Mouse (Mus musculus) midbrain, embryonic 12.5 days (tissue): ENCODE data around the gene Aff4. TPM values are rescaled to one million over a fixed set of nuclear protein-coding genes. Genes with fewer than 3 reads are reported as not detected.

Experiments used
- ATAC-seq: fragments of 200-750 bp; cut with Nextera tagmentation; 2 replicates; pipeline ENCODE4 v1.8.0; 2017; ENCODE audit warnings: low read depth, moderate TSS enrichment, moderate library complexity; ENCODE audit not compliant: low FRiP score
- H3K27ac ChIP-seq: fragments of 300-500 bp; sonication (generic); replicated peaks from 2 replicates; pipeline ENCODE4 v1.5.1; 2016; ENCODE audit warnings: mild to moderate bottlenecking
- H3K27me3 ChIP-seq: fragments of 300-500 bp; sonication (generic); 2 replicates; pipeline ENCODE4 v1.6.1; 2016; ENCODE audit warnings: mild to moderate bottlenecking
- H3K36me3 ChIP-seq: fragments of 300-500 bp; sonication (generic); 2 replicates; pipeline ENCODE4 v1.6.1; 2016
- H3K4me1 ChIP-seq: fragments of 300-500 bp; sonication (generic); 2 replicates; pipeline ENCODE4 v1.6.1; 2016
- H3K4me2 ChIP-seq: fragments of 300-500 bp; sonication (generic); replicated peaks from 2 replicates; pipeline ENCODE4 v1.6.1; 2016; ENCODE audit warnings: mild to moderate bottlenecking, moderate library complexity
- H3K4me3 ChIP-seq: fragments of 300-500 bp; sonication (generic); 2 replicates; pipeline ENCODE4 v1.5.1; 2016; ENCODE audit warnings: mild to moderate bottlenecking
- H3K9ac ChIP-seq: fragments of 300-500 bp; sonication (generic); replicated peaks from 2 replicates; pipeline ENCODE4 v1.6.1; 2016; ENCODE audit warnings: mild to moderate bottlenecking, moderate library complexity
- H3K9me3 ChIP-seq: fragments of 300-500 bp; sonication (generic); 2 replicates; pipeline ENCODE4 v1.6.1; 2016; ENCODE audit warnings: mild to moderate bottlenecking
- WGBS: fragments of 180-500 bp; shearing (Covaris S2); methylation state at CpG from one replicate; pipeline ENCODE4 v1.1.7; 2016; 5-methylcytosine and 5-hydroxymethylcytosine counted together
- polyA plus RNA-seq: library from polyadenylated mRNA; unstranded; fragments of >200 nt; fragmentation: Nextera tagmentation; extraction: Ambion mirVana; gene quantifications from 2 replicates; pipeline ENCODE4 v1.2.1, GENCODE M21; 2016

Aff4 gene
- polyA plus RNA-seq, 1 experiment from 2014 or later, result 77.4 TPM

- Histone ChIP-seq H3K27ac (no peak within 1 kb of the TSS), H3K9ac (peak within 1 kb of the TSS; percentile 49), H3K4me1 (peaks cover 8% of the 10 kb centered on the region; the same call in 1 of the 2 replicates), H3K4me2 (peak within 1 kb of the TSS; percentile 81), H3K4me3 (peak within 1 kb of the TSS; percentile 49), H3K36me3 (no peaks in the 10 kb centered on the region), H3K27me3 (peaks cover 72% of the 10 kb centered on the region), H3K9me3 (no peaks in the 10 kb centered on the region)
- ATAC-seq, result peak; percentile 41; the same call in 1 of the 2 replicates
- WGBS, result 5% methylated on average over 42 of the region's 42 CpGs
Measured at GRCm38 (mm10) chr11:53456474-53457371, 106.1 kb downstream of the Aff4 start, which contains the start of the genes Gm10447 and Shroom1. Gene Gm10447 (minus strand): TSS chr11:53457110. Gene Shroom1 (plus strand): TSS chr11:53457205.

- Histone ChIP-seq H3K9ac (peak overlapping the region; percentile 49), H3K27me3 (peaks cover 75% of the 10 kb centered on the region), H3K9me3 (no peaks in the 10 kb centered on the region), H3K4me3 (peak overlapping the region; percentile 49), H3K27ac (no peak overlapping the region), H3K4me2 (peak overlapping the region; percentile 81), H3K36me3 (no peaks in the 10 kb centered on the region), H3K4me1 (peaks cover 8% of the 10 kb centered on the region; the same call in 1 of the 2 replicates)
- ATAC-seq, result 0 out of 2 replicates have a peak, but pooled peaks have one; percentile 9
- 7% methylated on average over 29 of the region's 29 CpGs for WGBS
Measured at GRCm38 (mm10) chr11:53457372-53457954, 106.8 kb downstream of the Aff4 start.

GRCm38 (mm10) chr11:53458996-53459395 lies 108.4 kb downstream of the Aff4 start:
- no peaks in the 10 kb centered on the region for H3K36me3 ChIP-seq
- peaks cover 18% of the 10 kb centered on the region for H3K4me1 ChIP-seq
- H3K9ac ChIP-seq, result no peak overlapping the region
- H3K27me3 ChIP-seq, result peaks cover 90% of the 10 kb centered on the region
- H3K9me3 ChIP-seq, result no peaks in the 10 kb centered on the region
- 66% methylated on average over 3 of the region's 3 CpGs for WGBS
- no peak for ATAC-seq
- no peak overlapping the region for H3K27ac ChIP-seq
- H3K4me3 ChIP-seq, result no peak overlapping the region
- no peak overlapping the region for H3K4me2 ChIP-seq

- H3K4me2 ChIP-seq, result no peak overlapping the region
- H3K4me1 ChIP-seq, result peaks cover 18% of the 10 kb centered on the region
- no peak overlapping the region for H3K27ac ChIP-seq
- peaks cover 93% of the 10 kb centered on the region for H3K27me3 ChIP-seq
- no peak for ATAC-seq
- 81% methylated on average over 3 of the region's 3 CpGs for WGBS
- H3K36me3 ChIP-seq, result no peaks in the 10 kb centered on the region
- no peak overlapping the region for H3K4me3 ChIP-seq
- H3K9ac ChIP-seq, result no peak overlapping the region
- H3K9me3 ChIP-seq, result no peaks in the 10 kb centered on the region
Measured at GRCm38 (mm10) chr11:53460192-53460591, 109.6 kb downstream of the Aff4 start.

- peaks cover 95% of the 10 kb centered on the region for H3K27me3 ChIP-seq
- H3K27ac ChIP-seq, result no peak overlapping the region
- H3K9me3 ChIP-seq, result no peaks in the 10 kb centered on the region
- H3K9ac ChIP-seq, result no peak overlapping the region
- H3K4me1 ChIP-seq, result peaks cover 24% of the 10 kb centered on the region
- WGBS, result 25% methylated on average over 5 of the region's 5 CpGs
- no peaks in the 10 kb centered on the region for H3K36me3 ChIP-seq
- no peak overlapping the region for H3K4me2 ChIP-seq
- H3K4me3 ChIP-seq, result no peak overlapping the region
- ATAC-seq, result no peak
Measured at GRCm38 (mm10) chr11:53461727-53462126, 111.1 kb downstream of the Aff4 start.

- H3K4me3 ChIP-seq, result peak overlapping the region; percentile 46
- no peaks in the 10 kb centered on the region for H3K36me3 ChIP-seq
- no peaks in the 10 kb centered on the region for H3K9me3 ChIP-seq
- ATAC-seq, result no peak
- 6% methylated on average over 55 of the region's 55 CpGs for WGBS
- peaks cover 95% of the 10 kb centered on the region for H3K27me3 ChIP-seq
- peaks cover 18% of the 10 kb centered on the region for H3K4me1 ChIP-seq
- H3K27ac ChIP-seq, result no peak overlapping the region
- H3K9ac ChIP-seq, result peak overlapping the region; percentile 43
- peak overlapping the region; percentile 79 for H3K4me2 ChIP-seq
Measured at GRCm38 (mm10) chr11:53463551-53464424, 113.2 kb downstream of the Aff4 start.

GRCm38 (mm10) chr11:53466231-53466971 lies 115.8 kb downstream of the Aff4 start:
- Histone ChIP-seq H3K27me3 (peaks cover 95% of the 10 kb centered on the region), H3K4me1 (peaks cover 39% of the 10 kb centered on the region), H3K4me2 (peak overlapping the region; percentile 49), H3K9ac (0 out of 2 replicates have a peak overlapping the region, but pooled peaks have one; percentile 39), H3K27ac (no peak overlapping the region), H3K9me3 (no peaks in the 10 kb centered on the region), H3K36me3 (no peaks in the 10 kb centered on the region), H3K4me3 (peak overlapping the region; percentile 28)
- ATAC-seq, result peak; percentile 55; the same call in 1 of the 2 replicates
- WGBS, result 5% methylated on average over 40 of the region's 40 CpGs

- 45% methylated on average over 16 of the region's 16 CpGs for WGBS
- H3K27ac ChIP-seq, result no peak overlapping the region
- H3K36me3 ChIP-seq, result no peaks in the 10 kb centered on the region
- H3K9me3 ChIP-seq, result no peaks in the 10 kb centered on the region
- no peak for ATAC-seq
- peak overlapping the region; percentile 51 for H3K4me2 ChIP-seq
- H3K4me3 ChIP-seq, result no peak overlapping the region
- peaks cover 90% of the 10 kb centered on the region for H3K27me3 ChIP-seq
- no peak overlapping the region for H3K9ac ChIP-seq
- H3K4me1 ChIP-seq, result peaks cover 29% of the 10 kb centered on the region
Measured at GRCm38 (mm10) chr11:53469294-53469967, 118.8 kb downstream of the Aff4 start.

- no peak within 1 kb of the TSS for H3K9ac ChIP-seq
- WGBS, result 3% methylated on average over 29 of the region's 29 CpGs
- no peak within 1 kb of the TSS for H3K27ac ChIP-seq
- peak; percentile 81 for ATAC-seq
- H3K27me3 ChIP-seq, result peaks cover 90% of the 10 kb centered on the region
- H3K4me2 ChIP-seq, result peak within 1 kb of the TSS; percentile 51
- H3K9me3 ChIP-seq, result no peaks in the 10 kb centered on the region
- no peaks in the 10 kb centered on the region for H3K36me3 ChIP-seq
- peak within 1 kb of the TSS; percentile 28 for H3K4me3 ChIP-seq
- peaks cover 29% of the 10 kb centered on the region for H3K4me1 ChIP-seq
Measured at GRCm38 (mm10) chr11:53469968-53470695, 119.5 kb downstream of the Aff4 start, which contains the start of gene Gm9837. Gene Gm9837 (minus strand): TSS chr11:53470479.
